Mouse (Mus musculus): ENCODE data around the gene Taf4.

DNA sequence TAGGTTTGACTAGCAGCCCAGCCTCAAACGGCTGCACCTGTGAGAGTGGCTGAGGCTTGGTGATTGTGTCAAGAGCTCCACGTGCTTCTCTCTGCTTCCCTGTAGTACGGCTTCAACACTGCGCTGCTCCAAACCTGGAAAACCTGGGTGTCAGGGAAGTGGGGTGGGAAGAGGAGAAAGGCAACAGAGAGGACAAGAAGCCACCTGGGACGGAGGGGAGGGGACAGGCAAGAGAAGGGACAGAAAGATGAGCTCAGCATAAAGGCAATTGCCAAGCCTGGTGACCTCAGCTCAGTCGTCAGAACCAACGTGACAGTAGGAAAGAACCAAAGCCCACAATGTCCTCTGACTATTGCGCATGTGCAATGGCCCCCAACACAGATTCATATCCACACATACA, 44.5 kb upstream of the Taf4 start:
- no peak for TF ChIP-seq CTCF (IDR thresholded peaks at IDR 0.05; ENCODE audit: borderline replicate concordance, control insufficient read depth, extremely low read depth, insufficient read depth, low read length, poor library complexity)
- TF ChIP-seq POLR2A (IDR thresholded peaks at IDR 0.05; ENCODE audit: control insufficient read depth, extremely low read depth, insufficient read depth, low read length, poor library complexity): no peak

All from thymus, adult 2 months (tissue).